Mouse (Mus musculus) stomach, postnatal 0 days (tissue): Measurements from ENCODE around the gene Ppp1r9a. TPM values are rescaled to one million over a fixed set of nuclear protein-coding genes. Genes with fewer than 3 reads are reported as not detected.
A peak's percentile ranks its signal among the peaks of the same experiment; 100 is the strongest.

Source experiments
- ATAC-seq: fragments of 200-750 bp; cut with Nextera tagmentation; 2 replicates; pipeline ENCODE4 v1.8.0; 2017; ENCODE audit not compliant: low FRiP score, low TSS enrichment
- DNase-seq: peaks from one replicate; pipeline ENCODE4 v3.0.0-alpha.2; 2016; ENCODE audit warnings: low spot score
- H3K27ac ChIP-seq: fragments of 300-500 bp; sonication (generic); replicated peaks from 2 replicates; pipeline ENCODE4 v1.5.1; 2014; ENCODE audit warnings: mild to moderate bottlenecking, control low read depth
- H3K27me3 ChIP-seq: fragments of 300-500 bp; sonication (generic); 2 replicates; pipeline ENCODE4 v1.6.1; 2014; ENCODE audit warnings: low read length; ENCODE audit not compliant: control insufficient read depth, insufficient read depth
- H3K36me3 ChIP-seq: fragments of 300-500 bp; sonication (generic); 2 replicates; pipeline ENCODE4 v1.6.1; 2014; ENCODE audit warnings: low read length, mixed read lengths; ENCODE audit not compliant: control insufficient read depth, insufficient read depth
- H3K4me1 ChIP-seq: fragments of 300-500 bp; sonication (generic); replicated peaks from 2 replicates; pipeline ENCODE4 v1.6.1; 2014; ENCODE audit warnings: antibody characterized with exemption; ENCODE audit not compliant: control insufficient read depth, insufficient read depth
- H3K4me2 ChIP-seq: fragments of 300-500 bp; sonication (generic); replicated peaks from 2 replicates; pipeline ENCODE4 v1.6.1; 2014; ENCODE audit warnings: low read depth, mild to moderate bottlenecking, control low read depth, moderate library complexity
- H3K4me3 ChIP-seq: fragments of 300-500 bp; sonication (generic); 2 replicates; pipeline ENCODE4 v1.5.1; 2014; ENCODE audit warnings: low read depth, low read length, control low read depth
- H3K9ac ChIP-seq: fragments of 300-500 bp; sonication (generic); 2 replicates; pipeline ENCODE4 v1.6.1; 2014; ENCODE audit warnings: mild to moderate bottlenecking, low read length, control low read depth, mixed read lengths
- H3K9me3 ChIP-seq: fragments of 300-500 bp; sonication (generic); 2 replicates; pipeline ENCODE4 v1.6.1; 2016; ENCODE audit warnings: low read length; ENCODE audit not compliant: control insufficient read depth
- CTCF ChIP-seq: IDR thresholded peaks from 2 replicates; pipeline ENCODE4 v1.5.1; 2016; ENCODE audit warnings: antibody characterized with exemption, low read depth, mild to moderate bottlenecking, moderate library complexity
- EP300 ChIP-seq: optimal IDR thresholded peaks from 2 replicates; pipeline ENCODE3; 2016; ENCODE audit warnings: antibody characterized with exemption
- WGBS: fragments of 180-500 bp; shearing (Covaris S2); extraction: QIAGEN DNeasy Blood & Tissue Kit; methylation state at CpG from one replicate; pipeline ENCODE4 v1.1.7; 2014; 5-methylcytosine and 5-hydroxymethylcytosine counted together
- polyA plus RNA-seq: library from polyadenylated mRNA; unstranded; fragments of >200 nt; fragmentation: Nextera tagmentation; extraction: Ambion mirVana; gene quantifications from 2 replicates; pipeline ENCODE4 v1.2.1, GENCODE M21; 2015

Gene Ppp1r9a
- polyA plus RNA-seq, 1 experiment from 2014 or later: 3.1 TPM

DNA sequence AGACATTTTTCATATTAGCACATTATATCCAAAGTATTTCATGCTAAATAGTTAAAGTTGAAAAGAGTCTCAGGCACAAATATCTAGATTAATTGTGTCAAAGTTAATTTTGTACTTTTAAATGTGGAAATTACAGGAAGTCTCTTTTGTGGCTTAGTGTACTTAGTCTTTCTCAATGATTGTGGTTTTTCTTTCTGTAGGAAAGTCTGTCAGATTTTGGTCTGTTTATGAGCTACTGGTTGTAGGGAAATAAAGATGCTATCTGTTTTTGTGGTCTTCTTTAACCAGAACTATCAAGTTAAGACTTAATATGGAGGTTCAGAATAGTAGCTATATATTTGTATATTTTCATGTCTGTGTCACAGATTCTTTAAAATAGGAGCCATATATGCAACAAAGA lies 76.2 kb downstream of the Ppp1r9a start:
- Histone ChIP-seq H3K36me3 (no peaks in the 10 kb centered on the region), H3K27me3 (no peaks in the 10 kb centered on the region), H3K4me2 (no peak overlapping the region), H3K4me3 (no peak overlapping the region), H3K4me1 (no peaks in the 10 kb centered on the region), H3K9ac (no peak overlapping the region), H3K9me3 (no peaks in the 10 kb centered on the region), H3K27ac (no peak overlapping the region)
- TF ChIP-seq CTCF: no peak
- DNase-seq: no peak
- ATAC-seq: no peak

- Histone ChIP-seq H3K4me3 (no peak overlapping the region), H3K27me3 (no peaks in the 10 kb centered on the region)
Measured at GRCm38 (mm10) chr6:4980113-4980512, 77.4 kb downstream of the Ppp1r9a start.

DNA sequence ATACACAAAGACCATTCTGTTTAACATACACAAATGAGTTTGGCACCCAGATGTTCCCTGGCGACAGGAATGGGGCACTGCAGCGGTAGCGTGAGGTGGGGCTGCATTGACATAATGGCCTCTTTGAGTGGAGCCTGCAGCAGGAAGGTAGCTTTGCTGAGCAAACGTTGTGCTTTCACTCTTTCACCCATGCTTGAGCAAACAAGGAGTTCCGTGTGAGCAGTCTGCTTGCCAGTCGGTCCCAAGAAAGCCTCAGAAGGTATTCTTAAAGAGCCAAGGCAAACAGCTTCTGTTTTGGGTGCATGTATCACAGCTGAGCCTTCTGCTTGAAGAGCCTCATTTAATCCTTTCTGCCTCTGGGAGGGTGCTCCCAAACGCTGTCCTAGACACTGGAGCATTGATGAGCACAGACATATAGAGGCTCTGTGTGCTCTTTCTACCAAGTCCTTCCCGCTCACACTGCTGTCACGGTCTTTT lies 80.0 kb downstream of the Ppp1r9a start:
- DNase-seq: peak; percentile 90
- WGBS: 40% methylated on average over 9 of the region's 9 CpGs
- TF ChIP-seq EP300: no peak
- peak; percentile 80 for TF ChIP-seq CTCF
- H3K27ac ChIP-seq: peak overlapping the region; percentile 77
- peak overlapping the region; percentile 23; the same call in 1 of the 2 replicates for H3K4me2 ChIP-seq
- no peaks in the 10 kb centered on the region for H3K27me3 ChIP-seq
- ATAC-seq: peak; percentile 99
- no peaks in the 10 kb centered on the region for H3K4me1 ChIP-seq
- H3K9ac ChIP-seq: no peak overlapping the region
- no peaks in the 10 kb centered on the region for H3K36me3 ChIP-seq
- H3K4me3 ChIP-seq: no peak overlapping the region
- H3K9me3 ChIP-seq: no peaks in the 10 kb centered on the region

More at GRCm38 (mm10) chr6:4980113-4980512, 77.4 kb downstream of the Ppp1r9a start:
- Histone ChIP-seq H3K36me3 (no peaks in the 10 kb centered on the region), H3K9me3 (no peaks in the 10 kb centered on the region), H3K4me1 (no peaks in the 10 kb centered on the region), H3K27ac (no peak overlapping the region), H3K4me2 (no peak overlapping the region), H3K9ac (no peak overlapping the region)
- ATAC-seq: no peak
- WGBS: 87% methylated on average over 3 of the region's 3 CpGs
- DNase-seq: no peak
- no peak for TF ChIP-seq CTCF
- no peak for TF ChIP-seq EP300

GRCm38 (mm10) chr6:4985668-4986067 lies 83.0 kb downstream of the Ppp1r9a start:
- no peak overlapping the region for H3K4me2 ChIP-seq
- ATAC-seq: no peak
- no peak for DNase-seq
- H3K9ac ChIP-seq: no peak overlapping the region
- no peaks in the 10 kb centered on the region for H3K27me3 ChIP-seq
- H3K36me3 ChIP-seq: no peaks in the 10 kb centered on the region
- no peak overlapping the region for H3K27ac ChIP-seq
- WGBS: 78% methylated on average over 3 of the region's 3 CpGs
- H3K9me3 ChIP-seq: no peaks in the 10 kb centered on the region
- no peak overlapping the region for H3K4me3 ChIP-seq
- TF ChIP-seq EP300 (no peak), CTCF (no peak)
- no peaks in the 10 kb centered on the region for H3K4me1 ChIP-seq

DNA sequence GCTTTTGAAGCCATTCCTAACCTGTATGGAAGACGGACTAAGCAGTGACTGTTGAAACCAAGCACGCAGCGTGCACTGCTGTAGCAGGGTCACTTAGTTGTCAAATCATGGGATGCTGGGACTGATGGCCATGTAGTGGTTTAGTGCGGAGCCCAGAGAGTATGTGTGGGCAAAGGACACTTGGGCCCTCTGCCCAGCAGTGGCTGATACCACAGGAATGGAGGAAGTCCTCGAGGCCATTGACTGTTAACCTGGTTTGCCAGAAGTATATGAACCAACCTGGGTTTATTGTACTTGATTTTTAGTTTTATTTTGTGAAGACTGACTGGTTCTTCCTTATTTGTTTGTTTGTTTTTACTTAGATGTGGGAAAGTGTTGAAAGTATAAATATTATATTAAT lies 84.4 kb downstream of the Ppp1r9a start:
- ATAC-seq: no peak
- no peak overlapping the region for H3K4me2 ChIP-seq
- H3K9me3 ChIP-seq: no peaks in the 10 kb centered on the region
- H3K4me3 ChIP-seq: no peak overlapping the region
- no peaks in the 10 kb centered on the region for H3K27me3 ChIP-seq
- H3K27ac ChIP-seq: no peak overlapping the region
- TF ChIP-seq EP300 (no peak), CTCF (no peak)
- no peak for DNase-seq
- WGBS: 88% methylated on average over 5 of the region's 5 CpGs
- no peak overlapping the region for H3K9ac ChIP-seq
- no peaks in the 10 kb centered on the region for H3K36me3 ChIP-seq
- H3K4me1 ChIP-seq: no peaks in the 10 kb centered on the region

- DNase-seq (no peak), ATAC-seq (no peak)
- Histone ChIP-seq H3K9me3 (no peaks in the 10 kb centered on the region), H3K4me1 (no peaks in the 10 kb centered on the region), H3K4me2 (no peak overlapping the region), H3K4me3 (no peak overlapping the region), H3K27ac (no peak overlapping the region), H3K27me3 (no peaks in the 10 kb centered on the region), H3K9ac (no peak overlapping the region), H3K36me3 (no peaks in the 10 kb centered on the region)
- 42% methylated on average over 4 of the region's 4 CpGs for WGBS
- no peak for TF ChIP-seq CTCF
- no peak for TF ChIP-seq EP300
Measured at GRCm38 (mm10) chr6:4988688-4989087, 86.0 kb downstream of the Ppp1r9a start.
